In genomic region chr14:41104853-41105444, GRCm38 (mm10) we compare ENCODE assay signal across 16 mouse cellular contexts. TPM values are rescaled to one million over a fixed set of nuclear protein-coding genes. Genes with fewer than 3 reads are reported as not detected.
DNase-seq lines count a peak whose midpoint lies in the region; ATAC-seq and TF ChIP-seq lines count a peak whose summit lies in the region.
"Had no signal": no experiment of that assay in that cellular context is flagged by ENCODE, and none has a peak within 500 bp of the region (broad histone marks: within the 10 kb centered on the region; RNA-seq: fewer than 3 reads in every experiment).

Gene Mat1a (plus strand): TSS chr14:41105035.

- H3K4me1 ChIP-seq in heart, embryonic 10.5 days = 0 out of 2 replicates have a peak, but pooled peaks cover 7% of the 10 kb centered on the region
- no peaks in the 10 kb centered on the region; a peak in 1 of 4 replicates for H3K4me1 ChIP-seq in liver, embryonic 14.5 days (replicated peaks; ENCODE audit: control insufficient read depth in 2 of 2, insufficient read depth in 2 of 2, low read length in 1 of 2)
- H3K4me1 ChIP-seq: megakaryocyte, embryonic 14.5 days had no signal

- no peaks in the 10 kb centered on the region for H3K36me3 ChIP-seq in heart, embryonic 10.5 days
- H3K36me3 ChIP-seq in liver, embryonic 14.5 days (replicated peaks; ENCODE audit: control insufficient read depth, insufficient read depth, low read depth) = no peaks in the 10 kb centered on the region

- no peak for TF ChIP-seq CTCF in liver, embryonic 14.5 days (IDR thresholded peaks at IDR 0.05; ENCODE audit: low read depth)

- no peak within 1 kb of the TSS for H3K9ac ChIP-seq in liver, embryonic 14.5 days (replicated peaks)

- TF ChIP-seq EP300 in liver, embryonic 14.5 days (IDR thresholded peaks at IDR 0.05; ENCODE audit: low read depth) = no peak

- intact Hi-C loops in heart, postnatal 14 days (cut with DNase I) = no loop called here

- no peaks in the 10 kb centered on the region for H3K27me3 ChIP-seq in heart, embryonic 10.5 days (ENCODE audit: insufficient read depth, poor library complexity, severe bottlenecking)
- no peaks in the 10 kb centered on the region for H3K27me3 ChIP-seq in liver, embryonic 14.5 days (ENCODE audit: control insufficient read depth, insufficient read depth, low read length)
- H3K27me3 ChIP-seq: megakaryocyte, embryonic 14.5 days had no signal

- WGBS in heart, embryonic 10.5 days = 44% methylated on average over 10 of the region's 10 CpGs
- 50% methylated on average over 10 of the region's 10 CpGs for WGBS in liver, embryonic 14.5 days (ENCODE audit: insufficient replicate concordance)

- peak; percentile 74 for ATAC-seq in liver, embryonic 14.5 days (ENCODE audit: insufficient read depth)
- ATAC-seq in megakaryocyte progenitor cell, adult 5-6 weeks (replicated peaks; ENCODE audit: poor library complexity) = no peak
- no peak for ATAC-seq in inflammation-experienced regulatory T-cells, adult 6 months
- ATAC-seq: hindbrain, postnatal 0 days had no signal

- DNase-seq in heart, embryonic 10.5 days (ENCODE audit: low spot score) = no peak
- no peak for DNase-seq in heart, postnatal 14 days
- DNase-seq in R1 (ENCODE audit: low read depth, low spot score) = peak; percentile 9
- DNase-seq in liver, embryonic 14.5 days (ENCODE audit: low read depth in 3 of 3, low spot score in 3 of 3) = no peak
- DNase-seq in lung, postnatal 14 days = peak; percentile 11
- no peak for DNase-seq in T-cell, adult 2 months (ENCODE audit: low spot score)
- DNase-seq: gastrocnemius, postnatal 25 days had no signal

- H3K27ac ChIP-seq in heart, embryonic 10.5 days = peak within 1 kb of the TSS; percentile 42; the same call in 1 of the 2 replicates
- H3K27ac ChIP-seq in liver, embryonic 14.5 days = no peak within 1 kb of the TSS
- H3K27ac ChIP-seq: hindbrain, postnatal 0 days had no signal

- H3K9me3 ChIP-seq in heart, embryonic 10.5 days = no peaks in the 10 kb centered on the region
- H3K9me3 ChIP-seq in liver, embryonic 14.5 days (ENCODE audit: control insufficient read depth, low read length) = no peaks in the 10 kb centered on the region
- H3K9me3 ChIP-seq: megakaryocyte, embryonic 14.5 days had no signal

- peak within 1 kb of the TSS; percentile 28; the same call in 1 of the 2 replicates for H3K4me2 ChIP-seq in liver, embryonic 14.5 days (ENCODE audit: low read depth)

- H3K4me3 ChIP-seq in heart, embryonic 10.5 days = peak within 1 kb of the TSS; percentile 38
- no peak within 1 kb of the TSS; a peak in 1 of 4 replicates for H3K4me3 ChIP-seq in liver, embryonic 14.5 days (ENCODE audit: insufficient read depth in 1 of 2, low read depth in 2 of 2, low read length in 2 of 2)
- H3K4me3 ChIP-seq: megakaryocyte, embryonic 14.5 days had no signal

RNA-seq across cellular contexts. Expression of gene Mat1a, which starts in this region (rescaled TPM):
- 0.34 and 1.2 TPM in 2 replicates for polyA plus RNA-seq in heart, embryonic 10.5 days (2016; fragmentation: Nextera tagmentation; extraction: Ambion mirVana)
- under 1 TPM in 1 of 2 experiments, not detected in 1; 0.15 TPM for total RNA-seq in heart, postnatal 14 days (2021)
- polyA plus RNA-seq in liver, embryonic 14.5 days (2012; rRNA removed) = 7.7 and 8.3 TPM in 2 replicates
- polyA plus RNA-seq in liver, embryonic 14.5 days (2014; fragmentation: Nextera tagmentation; extraction: Ambion mirVana) = 20.4 and 25.0 TPM in 2 replicates
- total RNA-seq in megakaryocyte progenitor cell, adult 5-6 weeks (2015) = not detected in 2 replicates
- not detected in 2 replicates for total RNA-seq in megakaryocyte progenitor cell, adult 5-6 weeks (2017)
- polyA plus RNA-seq in inflammation-experienced regulatory T-cells, adult 6 months (2017; shearing (Covaris generic)) = not detected
- total RNA-seq: common myeloid progenitor, adult 5-6 weeks; gastrocnemius, postnatal 25 days; hindbrain, postnatal 0 days; layer of hippocampus, postnatal 10 days; left cerebral cortex, postnatal 36 days; MEL had no signal
- polyA plus RNA-seq: C2C12; hindbrain, postnatal 0 days had no signal

Comparison
In these comparisons a context has a peak if more than half of its experiments do, and no peak if none do; other contexts are left out.
1. DNase-seq: peak in R1 (single experiment) and lung, postnatal 14 days (single experiment); none in heart, embryonic 10.5 days (single experiment), heart, postnatal 14 days (0 of 2), liver, embryonic 14.5 days (0 of 3) and T-cell, adult 2 months (single experiment).